Mouse (Mus musculus) mesoderm, embryonic 11.5 days (tissue): ENCODE results near the gene Sema6b.

Experiments used
- DNase-seq: peaks from one replicate; pipeline ENCODE4 v3.0.0-alpha.2; 2012; ENCODE audit warnings: low read depth, low spot score

Sema6b gene

GRCm38 (mm10) chr17:56139858-56140595 lies at the start of gene Sema6b:
TSS of gene Sema6b (minus strand) at chr17:56140343.
- DNase-seq = peak; percentile 70

GRCm38 (mm10) chr17:56185281-56186141 lies 45.4 kb upstream of the Sema6b start:
- peak; percentile 76 for DNase-seq

GRCm38 (mm10) chr17:56183658-56184103 lies 43.5 kb upstream of the Sema6b start, which contains the start of gene Mydgf:
TSS of gene Mydgf (minus strand) at chr17:56183920.
- peak; percentile 94 for DNase-seq

- DNase-seq = no peak
These were observed 43.0 kb upstream of the Sema6b start for GRCm38 (mm10) chr17:56182975-56183657.

- no peak for DNase-seq
These were observed 35.3 kb upstream of the Sema6b start for GRCm38 (mm10) chr17:56175416-56175815.

GRCm38 (mm10) chr17:56173401-56174046 lies 33.4 kb upstream of the Sema6b start:
- no peak for DNase-seq

GRCm38 (mm10) chr17:56171881-56172280 lies 31.7 kb upstream of the Sema6b start:
- no peak for DNase-seq

GRCm38 (mm10) chr17:56171456-56171855 lies 31.3 kb upstream of the Sema6b start:
- DNase-seq = no peak

- peak; percentile 50 for DNase-seq
These were observed 30.5 kb upstream of the Sema6b start for GRCm38 (mm10) chr17:56170636-56171035.

- no peak for DNase-seq
These were observed 29.7 kb upstream of the Sema6b start for GRCm38 (mm10) chr17:56169830-56170229.

GRCm38 (mm10) chr17:56165671-56166070 lies 25.5 kb upstream of the Sema6b start:
- no peak for DNase-seq

- no peak for DNase-seq
These were observed 24.4 kb upstream of the Sema6b start for GRCm38 (mm10) chr17:56164510-56164909.

GRCm38 (mm10) chr17:56163523-56164102 lies 23.5 kb upstream of the Sema6b start:
- no peak for DNase-seq

- peak; percentile 94 for DNase-seq
These were observed 22.2 kb upstream of the Sema6b start, which contains the start of gene Tnfaip8l1 for GRCm38 (mm10) chr17:56162231-56162774. TSS of gene Tnfaip8l1 (plus strand) at chr17:56162477.

GRCm38 (mm10) chr17:56159729-56160128 lies 19.6 kb upstream of the Sema6b start:
- peak; percentile 85 for DNase-seq

- peak; percentile 87 for DNase-seq
These were observed 13.5 kb upstream of the Sema6b start for GRCm38 (mm10) chr17:56153643-56154042.

GRCm38 (mm10) chr17:56149897-56150296 lies 9.8 kb upstream of the Sema6b start:
- no peak for DNase-seq

GRCm38 (mm10) chr17:56148790-56149618 lies 8.9 kb upstream of the Sema6b start:
- no peak for DNase-seq

- no peak for DNase-seq
These were observed 8.1 kb upstream of the Sema6b start for GRCm38 (mm10) chr17:56148280-56148679.

GRCm38 (mm10) chr17:56147420-56147819 lies 7.3 kb upstream of the Sema6b start:
- no peak for DNase-seq
